Mouse (Mus musculus): Measurements from ENCODE around the gene Gsta2. TPM values are rescaled to one million over a fixed set of nuclear protein-coding genes. Genes with fewer than 3 reads are reported as not detected.
"Not testable (repeated sequence)": the region's sequence is repeated elsewhere in the genome, so short reads cannot be mapped to it uniquely, and the experiment has no call there.

Gsta2 gene
- polyA plus RNA-seq, 1 experiment from 2014 or later, result 320 TPM

DNA sequence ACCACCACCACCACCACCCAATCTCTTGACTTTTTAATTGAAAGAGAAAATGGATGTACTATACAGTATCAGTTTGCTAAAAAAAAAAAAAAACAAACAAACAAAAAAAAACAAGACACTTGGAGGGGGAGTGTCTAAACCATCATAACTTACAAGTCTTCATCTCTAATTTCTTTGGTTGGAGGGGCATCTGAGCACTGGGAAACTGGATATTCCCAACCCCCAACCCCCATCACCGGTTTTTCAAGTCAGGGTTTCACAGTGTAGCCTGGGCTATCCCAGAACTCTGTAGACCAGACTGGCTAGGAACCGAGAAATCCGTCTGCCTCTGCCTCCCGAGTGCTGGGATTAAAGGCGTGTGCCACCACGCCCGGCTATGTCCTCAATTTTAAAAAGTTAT, 14.2 kb upstream of the Gsta2 start:
- Histone ChIP-seq H3K9ac (ENCODE audit: low read depth, low read length) (no peak overlapping the region), H3K36me3 (ENCODE audit: insufficient read depth, low read length) (no peaks in the 10 kb centered on the region), H3K4me2 (ENCODE audit: low read length) (no peak overlapping the region), H3K9me3 (replicated peaks; ENCODE audit: low read length) (no peaks in the 10 kb centered on the region), H3K4me1 (replicated peaks; ENCODE audit: insufficient read depth, low read length) (no peaks in the 10 kb centered on the region), H3K27ac (no peak overlapping the region), H3K4me3 (replicated peaks; ENCODE audit: low read depth, low read length) (no peak overlapping the region), H3K27me3 (ENCODE audit: insufficient read depth, low read length) (no peaks in the 10 kb centered on the region)
- ATAC-seq (replicated peaks; ENCODE audit: low FRiP score, low read depth) (no peak), DNase-seq (ENCODE audit: low spot score) (no peak)
- TF ChIP-seq CTCF (IDR thresholded peaks at IDR 0.05; ENCODE audit: low read depth), result no peak
- WGBS, result 89% methylated on average over 7 of the region's 7 CpGs

DNA sequence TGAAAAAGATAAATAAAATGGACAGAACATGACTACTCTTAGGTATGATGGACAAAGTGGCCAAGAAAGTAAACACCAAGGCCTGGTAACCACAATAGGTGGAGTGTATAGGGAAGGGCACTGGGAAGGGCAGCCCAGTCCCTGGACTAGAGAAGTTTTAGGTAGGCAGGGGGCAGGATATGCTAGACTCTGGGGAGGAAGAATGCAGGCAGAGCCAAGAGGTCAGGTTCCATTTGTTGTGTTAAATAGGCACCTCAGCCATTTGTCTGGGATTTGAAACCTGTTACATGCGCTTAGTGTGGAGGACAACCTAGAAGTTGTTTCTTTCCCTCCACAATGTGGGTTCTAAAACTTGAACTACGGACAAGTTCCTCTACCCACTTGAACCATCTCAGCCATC, 13.8 kb upstream of the Gsta2 start:
- Histone ChIP-seq H3K4me3 (replicated peaks; ENCODE audit: low read depth, low read length) (no peak overlapping the region), H3K9ac (ENCODE audit: low read depth, low read length) (no peak overlapping the region), H3K27ac (no peak overlapping the region), H3K36me3 (ENCODE audit: insufficient read depth, low read length) (no peaks in the 10 kb centered on the region), H3K4me1 (replicated peaks; ENCODE audit: insufficient read depth, low read length) (no peaks in the 10 kb centered on the region), H3K9me3 (replicated peaks; ENCODE audit: low read length) (no peaks in the 10 kb centered on the region), H3K4me2 (ENCODE audit: low read length) (no peak overlapping the region), H3K27me3 (ENCODE audit: insufficient read depth, low read length) (no peaks in the 10 kb centered on the region)
- DNase-seq (ENCODE audit: low spot score) (no peak), ATAC-seq (replicated peaks; ENCODE audit: low FRiP score, low read depth) (no peak)
- no peak for TF ChIP-seq CTCF (IDR thresholded peaks at IDR 0.05; ENCODE audit: low read depth)
- WGBS, result 93% methylated on average over 2 of the region's 2 CpGs

- H3K9ac ChIP-seq (ENCODE audit: low read depth, low read length), result no peak overlapping the region
- H3K4me1 ChIP-seq (replicated peaks; ENCODE audit: insufficient read depth, low read length), result no peaks in the 10 kb centered on the region
- TF ChIP-seq CTCF (IDR thresholded peaks at IDR 0.05; ENCODE audit: low read depth), result no peak
- H3K4me3 ChIP-seq (replicated peaks; ENCODE audit: low read depth, low read length), result no peak overlapping the region
- no peaks in the 10 kb centered on the region for H3K27me3 ChIP-seq (ENCODE audit: insufficient read depth, low read length)
- no peaks in the 10 kb centered on the region for H3K9me3 ChIP-seq (replicated peaks; ENCODE audit: low read length)
- ATAC-seq (replicated peaks; ENCODE audit: low FRiP score, low read depth) (no peak), DNase-seq (ENCODE audit: low spot score) (no peak)
- H3K27ac ChIP-seq, result no peak overlapping the region
- H3K36me3 ChIP-seq (ENCODE audit: insufficient read depth, low read length), result no peaks in the 10 kb centered on the region
- WGBS, result 57% methylated on average over 3 of the region's 3 CpGs
- no peak overlapping the region for H3K4me2 ChIP-seq (ENCODE audit: low read length)
Observed at GRCm38 (mm10) chr9:78368671-78369293, 13.2 kb upstream of the Gsta2 start.

GRCm38 (mm10) chr9:78367959-78368358, 12.4 kb upstream of the Gsta2 start, which contains the start of gene Dppa5a:
TSS of gene Dppa5a (minus strand) at chr9:78368177.
- H3K4me2 ChIP-seq (ENCODE audit: low read length); H3K9ac ChIP-seq (ENCODE audit: low read depth, low read length); DNase-seq (ENCODE audit: low spot score); H3K9me3 ChIP-seq (replicated peaks; ENCODE audit: low read length); ATAC-seq (replicated peaks; ENCODE audit: low FRiP score, low read depth); H3K27ac ChIP-seq; H3K36me3 ChIP-seq (ENCODE audit: insufficient read depth, low read length); H3K4me3 ChIP-seq (replicated peaks; ENCODE audit: low read depth, low read length); H3K4me1 ChIP-seq (replicated peaks; ENCODE audit: insufficient read depth, low read length); H3K27me3 ChIP-seq (ENCODE audit: insufficient read depth, low read length): not testable (repeated sequence)
- 93% methylated on average over 16 of the region's 16 CpGs for WGBS

DNA sequence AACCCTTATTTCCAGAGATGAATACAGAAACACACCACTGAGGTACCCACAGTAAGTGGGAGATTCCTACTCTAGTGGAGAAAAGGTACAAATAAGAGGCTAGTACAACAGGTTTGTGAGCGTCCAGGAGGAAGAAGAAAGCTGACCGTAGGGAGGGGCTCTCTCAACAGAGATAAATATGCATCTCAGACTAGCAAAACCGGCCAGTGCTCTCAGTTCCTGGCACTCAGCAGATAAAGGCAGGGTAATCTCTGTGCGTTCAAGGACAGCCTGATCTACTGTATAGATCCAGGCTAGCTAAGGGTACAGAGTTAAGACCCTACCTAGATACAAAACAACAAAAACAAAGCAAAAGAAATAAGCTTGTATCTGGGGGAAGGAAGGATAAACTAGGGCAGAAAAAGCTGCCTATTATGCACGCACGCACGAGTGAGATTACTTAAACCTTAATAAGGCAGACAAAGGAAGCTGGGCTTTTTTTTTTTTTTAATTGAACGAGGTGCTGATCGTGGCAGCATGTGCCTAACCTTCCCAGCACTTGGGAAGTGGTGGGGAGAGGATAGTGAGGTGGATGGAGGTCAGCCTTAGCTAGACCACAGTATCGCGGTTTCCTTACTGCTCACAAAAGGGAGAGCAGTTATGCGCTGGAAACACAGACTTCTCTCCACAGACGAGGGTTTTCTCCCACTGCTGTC, 10.4 kb upstream of the Gsta2 start:
- no peaks in the 10 kb centered on the region for H3K9me3 ChIP-seq (replicated peaks; ENCODE audit: low read length)
- ATAC-seq (replicated peaks; ENCODE audit: low FRiP score, low read depth) (no peak), DNase-seq (ENCODE audit: low spot score) (no peak)
- TF ChIP-seq CTCF (IDR thresholded peaks at IDR 0.05; ENCODE audit: low read depth), result no peak
- no peaks in the 10 kb centered on the region for H3K36me3 ChIP-seq (ENCODE audit: insufficient read depth, low read length)
- H3K27ac ChIP-seq, result no peak overlapping the region
- H3K27me3 ChIP-seq (ENCODE audit: insufficient read depth, low read length), result no peaks in the 10 kb centered on the region
- no peak overlapping the region for H3K4me3 ChIP-seq (replicated peaks; ENCODE audit: low read depth, low read length)
- H3K4me1 ChIP-seq (replicated peaks; ENCODE audit: insufficient read depth, low read length), result no peaks in the 10 kb centered on the region
- H3K9ac ChIP-seq (ENCODE audit: low read depth, low read length), result no peak overlapping the region
- WGBS, result 74% methylated on average over 13 of the region's 13 CpGs
- no peak overlapping the region for H3K4me2 ChIP-seq (ENCODE audit: low read length)

DNA sequence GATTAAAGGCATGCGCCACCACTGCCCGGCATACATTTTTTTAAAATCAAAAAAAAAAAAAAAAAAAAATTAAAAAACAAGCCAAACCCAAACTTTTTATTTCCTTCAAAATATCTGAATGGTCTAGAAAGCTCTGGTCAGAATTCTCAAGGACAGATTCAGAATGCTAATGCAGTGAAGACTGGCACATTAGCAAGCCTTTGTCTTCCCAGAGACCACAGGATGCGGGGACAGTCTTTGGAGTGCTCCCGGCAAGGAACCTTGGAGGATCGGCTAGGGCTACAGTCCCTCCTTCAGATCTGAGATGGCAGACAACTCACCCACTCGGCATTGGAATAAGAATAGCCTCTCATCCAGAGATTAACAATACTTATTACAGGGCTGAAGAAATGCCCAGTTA, 9.1 kb upstream of the Gsta2 start:
- ATAC-seq (replicated peaks; ENCODE audit: low FRiP score, low read depth), result no peak
- Histone ChIP-seq H3K9me3 (replicated peaks; ENCODE audit: low read length) (no peaks in the 10 kb centered on the region), H3K4me2 (ENCODE audit: low read length) (no peak overlapping the region), H3K27me3 (ENCODE audit: insufficient read depth, low read length) (no peaks in the 10 kb centered on the region), H3K36me3 (ENCODE audit: insufficient read depth, low read length) (no peaks in the 10 kb centered on the region), H3K4me3 (replicated peaks; ENCODE audit: low read depth, low read length) (no peak overlapping the region), H3K4me1 (replicated peaks; ENCODE audit: insufficient read depth, low read length) (no peaks in the 10 kb centered on the region), H3K27ac (no peak overlapping the region), H3K9ac (ENCODE audit: low read depth, low read length) (no peak overlapping the region)
- 88% methylated on average over 6 of the region's 6 CpGs for WGBS
- no peak for TF ChIP-seq CTCF (IDR thresholded peaks at IDR 0.05; ENCODE audit: low read depth)
- DNase-seq (ENCODE audit: low spot score), result no peak

Measured in kidney, postnatal 0 days (tissue).